Mouse (Mus musculus) layer of hippocampus, postnatal 10 days (tissue): ENCODE data around the gene Hps3. TPM values are rescaled to one million over a fixed set of nuclear protein-coding genes. Genes with fewer than 3 reads are reported as not detected.
"Not testable (repeated sequence)": the region's sequence is repeated elsewhere in the genome, so short reads cannot be mapped to it uniquely, and the experiment has no call there.

ENCODE experiments used
- DNase-seq, 2 experiments: peaks; one replicate each; pipeline ENCODE4 v3.0.0; 2021; ENCODE audit warnings: low spot score in 2 of 2
- total RNA-seq, 2 experiments: library from RNA; stranded (reverse); gene quantifications; 2 replicates each; pipeline ENCODE4 v1.2.3; 2021

Hps3 gene
- total RNA-seq, 2 experiments from 2014 or later = 21.7 to 21.8 TPM

- not testable (repeated sequence) for DNase-seq
These were observed 85.7 kb downstream of the Hps3 start for GRCm38 (mm10) chr3:19949401-19949800.

GRCm38 (mm10) chr3:19948552-19948951 is 86.6 kb downstream of the Hps3 start:
- no peak for DNase-seq

Other genes starting within 250 kb of the Hps3 start
- 10 to 100 TPM in 1 of 2 experiments, 1 to 10 TPM in 1; 9.5 to 11.4 TPM for gene Cp, start 78.3 kb downstream of the Hps3 start, total RNA-seq
- gene Hltf, start 22.5 kb upstream of the Hps3 start, total RNA-seq = 10 to 100 TPM; 13.8 to 17.4 TPM
- gene Gyg, start 120.0 kb upstream of the Hps3 start, total RNA-seq = 10 to 100 TPM; 52.0 to 59.4 TPM
- gene Cpa3, start 206.9 kb upstream of the Hps3 start, total RNA-seq = under 1 TPM; 0.60 to 0.69 TPM
- under 1 TPM; 0.30 to 0.58 TPM for gene Cpb1, start 240.4 kb upstream of the Hps3 start, total RNA-seq